Mouse (Mus musculus): ENCODE data around the gene Nrn1. TPM values are rescaled to one million over a fixed set of nuclear protein-coding genes. Genes with fewer than 3 reads are reported as not detected.

Gene Nrn1
- polyA plus RNA-seq, 1 experiment from 2014 or later = 97.4 TPM

DNA sequence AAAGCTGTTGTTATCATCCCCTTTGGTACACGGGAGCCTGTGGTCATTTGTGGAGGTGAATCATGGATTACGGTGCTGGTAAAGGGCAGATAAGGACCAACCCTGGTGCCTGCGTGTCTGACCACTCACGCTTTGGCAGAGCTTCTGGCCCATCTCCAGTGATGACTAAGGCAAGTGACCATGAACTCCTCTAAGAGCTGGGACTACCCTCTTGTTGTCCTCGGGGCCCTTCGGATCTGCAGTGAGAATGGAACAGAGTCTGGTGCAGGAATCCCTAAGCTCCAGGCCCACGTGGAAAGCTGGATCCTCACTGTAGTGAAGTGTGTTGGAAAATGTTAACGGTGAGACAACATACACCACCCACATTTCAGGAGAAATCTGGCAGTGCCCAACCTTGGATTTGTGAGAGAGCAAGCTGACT lies 38.6 kb downstream of the Nrn1 start:
- H3K36me3 ChIP-seq (replicated peaks; ENCODE audit: insufficient read depth, low read length) = no peaks in the 10 kb centered on the region
- H3K27me3 ChIP-seq (ENCODE audit: insufficient read depth, low read length) = no peaks in the 10 kb centered on the region
- 69% methylated on average over 8 of the region's 8 CpGs for WGBS (ENCODE audit: insufficient replicate concordance)
- H3K9ac ChIP-seq (replicated peaks) = no peak overlapping the region
- H3K4me1 ChIP-seq (ENCODE audit: insufficient read depth) = no peaks in the 10 kb centered on the region
- ATAC-seq = 0 out of 2 replicates have a peak, but pooled peaks have one; percentile 40
- H3K9me3 ChIP-seq (ENCODE audit: low read length) = no peaks in the 10 kb centered on the region
- TF ChIP-seq CTCF (IDR thresholded peaks at IDR 0.05; ENCODE audit: low read depth) (no peak), EP300 (IDR thresholded peaks at IDR 0.05; ENCODE audit: low read depth) (no peak)
- no peak overlapping the region for H3K4me2 ChIP-seq (ENCODE audit: low read depth, low read length)
- H3K27ac ChIP-seq (ENCODE audit: low read depth) = no peak overlapping the region
- peak; percentile 19 for DNase-seq
- H3K4me3 ChIP-seq (ENCODE audit: low read depth, low read length) = no peak overlapping the region

- WGBS (ENCODE audit: insufficient replicate concordance) = 30% methylated on average over 7 of the region's 7 CpGs
Measured at GRCm38 (mm10) chr13:36695516-36696201, 39.3 kb downstream of the Nrn1 start.

DNA sequence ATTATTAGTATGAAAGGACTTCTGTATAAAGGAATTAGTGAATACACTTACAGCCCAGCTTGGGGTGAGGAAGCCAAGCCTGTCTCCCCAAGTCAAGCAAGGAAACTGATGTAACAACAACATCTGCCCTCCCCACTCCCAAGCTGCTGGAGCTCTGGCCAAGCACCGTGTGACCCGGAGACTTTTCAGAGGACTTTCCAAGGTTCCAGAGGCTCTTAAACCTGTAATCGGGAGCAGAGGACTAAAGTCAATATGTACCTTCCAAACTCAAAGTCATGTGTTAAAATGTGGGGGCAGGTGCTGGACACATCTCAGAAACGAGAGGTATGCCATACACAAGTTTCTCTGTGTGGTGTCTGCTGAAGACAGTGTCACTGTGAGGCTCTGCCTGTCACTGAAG lies 51.4 kb downstream of the Nrn1 start:
- H3K27me3 ChIP-seq (ENCODE audit: insufficient read depth, low read length) = no peaks in the 10 kb centered on the region
- peaks cover 5% of the 10 kb centered on the region; the same call in 1 of the 2 replicates for H3K4me1 ChIP-seq (ENCODE audit: insufficient read depth)
- no peaks in the 10 kb centered on the region for H3K36me3 ChIP-seq (replicated peaks; ENCODE audit: insufficient read depth, low read length)
- DNase-seq = no peak
- no peak overlapping the region for H3K4me2 ChIP-seq (ENCODE audit: low read depth, low read length)
- H3K9ac ChIP-seq (replicated peaks) = no peak overlapping the region
- WGBS (ENCODE audit: insufficient replicate concordance) = 50% methylated on average over 4 of the region's 4 CpGs
- no peak overlapping the region for H3K27ac ChIP-seq (ENCODE audit: low read depth)
- no peak for TF ChIP-seq EP300 (IDR thresholded peaks at IDR 0.05; ENCODE audit: low read depth)
- TF ChIP-seq CTCF (IDR thresholded peaks at IDR 0.05; ENCODE audit: low read depth) = no peak
- H3K4me3 ChIP-seq (ENCODE audit: low read depth, low read length) = no peak overlapping the region
- ATAC-seq = no peak
- H3K9me3 ChIP-seq (ENCODE audit: low read length) = no peaks in the 10 kb centered on the region

More at GRCm38 (mm10) chr13:36695516-36696201, 39.3 kb downstream of the Nrn1 start:
- H3K27ac ChIP-seq (ENCODE audit: low read depth) = no peak overlapping the region
- ATAC-seq (peak; percentile 44), DNase-seq (no peak)
- H3K9me3 ChIP-seq (ENCODE audit: low read length) = no peaks in the 10 kb centered on the region
- H3K9ac ChIP-seq (replicated peaks) = no peak overlapping the region
- no peaks in the 10 kb centered on the region for H3K4me1 ChIP-seq (ENCODE audit: insufficient read depth)
- H3K4me3 ChIP-seq (ENCODE audit: low read depth, low read length) = no peak overlapping the region
- H3K36me3 ChIP-seq (replicated peaks; ENCODE audit: insufficient read depth, low read length) = no peaks in the 10 kb centered on the region
- H3K4me2 ChIP-seq (ENCODE audit: low read depth, low read length) = no peak overlapping the region
- TF ChIP-seq EP300 (IDR thresholded peaks at IDR 0.05; ENCODE audit: low read depth) (no peak), CTCF (IDR thresholded peaks at IDR 0.05; ENCODE audit: low read depth) (no peak)
- no peaks in the 10 kb centered on the region for H3K27me3 ChIP-seq (ENCODE audit: insufficient read depth, low read length)

DNA sequence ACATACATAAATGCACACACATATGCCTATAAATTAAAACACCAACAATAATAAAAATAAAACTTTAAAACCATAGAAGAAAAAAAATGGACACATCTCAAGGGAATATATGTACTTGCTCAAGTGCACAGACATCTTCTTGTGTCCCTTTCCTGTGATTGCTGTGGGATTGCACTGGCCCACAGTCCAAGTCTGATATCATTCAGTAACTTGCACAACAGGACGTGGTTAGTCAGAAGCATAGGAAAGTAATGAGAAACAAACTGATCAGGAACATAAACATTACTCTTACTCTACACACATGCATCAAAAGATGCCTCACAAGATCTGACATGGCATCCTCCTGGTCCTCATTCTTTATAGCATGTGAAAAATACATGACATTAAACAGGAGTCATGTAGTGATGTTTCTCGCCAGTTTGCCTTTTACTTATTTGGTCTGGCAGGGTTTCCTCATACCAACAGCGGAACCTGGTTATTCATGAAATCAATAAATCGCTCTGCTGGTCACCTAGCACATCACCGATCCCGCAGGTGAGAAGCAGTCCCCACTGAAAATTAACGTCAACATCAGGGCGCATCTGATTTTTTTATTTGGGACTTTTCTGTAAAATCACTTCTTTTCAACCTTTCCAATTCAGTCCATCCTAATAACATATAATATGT lies 54.1 kb downstream of the Nrn1 start:
- Histone ChIP-seq H3K4me3 (ENCODE audit: low read depth, low read length) (no peak overlapping the region), H3K36me3 (replicated peaks; ENCODE audit: insufficient read depth, low read length) (no peaks in the 10 kb centered on the region), H3K9me3 (ENCODE audit: low read length) (no peaks in the 10 kb centered on the region), H3K4me2 (ENCODE audit: low read depth, low read length) (peak overlapping the region; percentile 13; the same call in 1 of the 2 replicates), H3K4me1 (ENCODE audit: insufficient read depth) (peaks cover 5% of the 10 kb centered on the region; the same call in 1 of the 2 replicates), H3K9ac (replicated peaks) (no peak overlapping the region), H3K27ac (ENCODE audit: low read depth) (peak overlapping the region; percentile 41), H3K27me3 (ENCODE audit: insufficient read depth, low read length) (no peaks in the 10 kb centered on the region)
- ATAC-seq (peak; percentile 86), DNase-seq (peak; percentile 14)
- TF ChIP-seq EP300 (IDR thresholded peaks at IDR 0.05; ENCODE audit: low read depth) = no peak
- 65% methylated on average over 8 of the region's 8 CpGs for WGBS (ENCODE audit: insufficient replicate concordance)

DNA sequence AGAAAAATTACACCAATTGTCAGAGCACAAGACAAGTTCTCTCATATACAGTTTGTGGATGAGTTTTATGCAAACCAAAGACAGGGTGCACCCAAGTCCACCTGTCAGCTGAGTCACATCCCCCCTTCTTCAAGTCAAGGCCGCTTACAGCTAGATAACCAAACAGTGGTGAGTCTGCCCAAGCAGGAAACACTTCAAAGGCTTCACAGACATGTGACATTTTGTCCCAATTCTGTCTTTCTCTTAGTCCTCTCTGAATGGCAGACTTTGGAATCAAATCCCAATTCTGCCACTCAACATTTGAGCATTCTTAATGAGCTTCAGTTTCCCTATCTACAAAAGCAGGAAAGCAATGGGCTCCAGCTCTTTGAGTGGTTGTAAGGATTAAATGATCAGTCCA lies 55.6 kb downstream of the Nrn1 start:
- H3K4me1 ChIP-seq (ENCODE audit: insufficient read depth) = peaks cover 5% of the 10 kb centered on the region; the same call in 1 of the 2 replicates
- H3K9me3 ChIP-seq (ENCODE audit: low read length) = no peaks in the 10 kb centered on the region
- TF ChIP-seq EP300 (IDR thresholded peaks at IDR 0.05; ENCODE audit: low read depth) (no peak), CTCF (IDR thresholded peaks at IDR 0.05; ENCODE audit: low read depth) (no peak)
- ATAC-seq (no peak), DNase-seq (no peak)
- no peak overlapping the region for H3K4me3 ChIP-seq (ENCODE audit: low read depth, low read length)
- WGBS (ENCODE audit: insufficient replicate concordance) = 38% methylated on average over 1 of the region's 1 CpGs
- no peak overlapping the region for H3K27ac ChIP-seq (ENCODE audit: low read depth)
- H3K9ac ChIP-seq (replicated peaks) = no peak overlapping the region
- no peak overlapping the region for H3K4me2 ChIP-seq (ENCODE audit: low read depth, low read length)
- H3K27me3 ChIP-seq (ENCODE audit: insufficient read depth, low read length) = no peaks in the 10 kb centered on the region
- H3K36me3 ChIP-seq (replicated peaks; ENCODE audit: insufficient read depth, low read length) = no peaks in the 10 kb centered on the region

Measured in liver, postnatal 0 days (tissue).